Mouse (Mus musculus) bone marrow, adult 2 months (tissue): ENCODE data around the gene Agap3. TPM values are rescaled to one million over a fixed set of nuclear protein-coding genes. Genes with fewer than 3 reads are reported as not detected.

Experiments used
- H3K27ac ChIP-seq: fragments of 200-500 bp; 2 replicates; pipeline ENCODE4 v1.5.1; 2012; ENCODE audit warnings: low read depth, mild to moderate bottlenecking, control low read depth, inconsistent platforms, low read length; ENCODE audit not compliant: control insufficient read depth, poor library complexity, insufficient read depth
- H3K4me1 ChIP-seq: fragments of 200-500 bp; 2 replicates; pipeline ENCODE4 v1.6.1; 2011; ENCODE audit warnings: low read length; ENCODE audit not compliant: control insufficient read depth, insufficient read depth
- H3K4me3 ChIP-seq: fragments of 200-500 bp; replicated peaks from 2 replicates; pipeline ENCODE3; 2011; ENCODE audit warnings: mild to moderate bottlenecking, low read depth, low read length, control low read depth; ENCODE audit not compliant: control insufficient read depth
- CTCF ChIP-seq: fragments of 200-500 bp; IDR thresholded peaks from 2 replicates; pipeline ENCODE4 v1.5.1; 2011; ENCODE audit warnings: low read length, control low read depth; ENCODE audit not compliant: control insufficient read depth, insufficient read depth
- POLR2A ChIP-seq: fragments of 200-500 bp; IDR thresholded peaks from 2 replicates; pipeline ENCODE4 v1.6.1; 2011; ENCODE audit warnings: low read depth, mild to moderate bottlenecking, control low read depth, low read length, borderline replicate concordance; ENCODE audit not compliant: control insufficient read depth
- WGBS: fragments of 180-500 bp; shearing (Covaris S2); methylation state at CpG from one replicate; pipeline ENCODE4 v1.1.7; 2018; 5-methylcytosine and 5-hydroxymethylcytosine counted together
- polyA plus RNA-seq: library from polyadenylated mRNA; stranded (reverse); fragments of >200 nt; gene quantifications from 2 replicates; pipeline ENCODE4 v1.2.4, GENCODE M21; 2011; ENCODE audit warnings: low replicate concordance; ENCODE audit not compliant: missing spikeins, insufficient read depth, insufficient read length

Agap3 gene
- polyA plus RNA-seq, 1 experiment = 28.2 TPM

DNA sequence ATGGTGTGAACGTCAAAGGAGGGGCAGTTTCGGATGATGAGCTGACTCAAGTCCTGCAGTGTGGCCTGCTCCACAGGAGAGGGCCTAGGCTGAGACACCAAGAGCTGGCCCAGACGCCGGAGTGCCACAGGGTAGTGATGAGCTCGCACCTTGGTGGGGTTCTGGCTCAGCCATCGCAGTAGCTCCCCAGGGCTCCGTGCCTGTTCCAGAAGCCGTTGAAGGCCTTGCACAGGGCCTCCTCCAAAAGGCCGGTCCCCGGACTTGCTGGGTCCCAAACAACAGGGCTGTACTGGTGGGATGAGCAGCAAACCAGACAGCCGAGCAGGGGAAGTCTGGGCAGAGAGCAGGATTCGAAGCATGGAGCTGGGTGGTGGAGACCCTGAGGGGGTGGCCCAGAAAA is 8.1 kb upstream of the Agap3 start:
- Histone ChIP-seq H3K4me1 (peaks cover 1% of the 10 kb centered on the region; the same call in 1 of the 2 replicates), H3K4me3 (peak overlapping the region; percentile 19), H3K27ac (no peak overlapping the region)
- WGBS = 85% methylated on average over 12 of the region's 12 CpGs
- no peak for TF ChIP-seq POLR2A
- TF ChIP-seq CTCF = no peak

DNA sequence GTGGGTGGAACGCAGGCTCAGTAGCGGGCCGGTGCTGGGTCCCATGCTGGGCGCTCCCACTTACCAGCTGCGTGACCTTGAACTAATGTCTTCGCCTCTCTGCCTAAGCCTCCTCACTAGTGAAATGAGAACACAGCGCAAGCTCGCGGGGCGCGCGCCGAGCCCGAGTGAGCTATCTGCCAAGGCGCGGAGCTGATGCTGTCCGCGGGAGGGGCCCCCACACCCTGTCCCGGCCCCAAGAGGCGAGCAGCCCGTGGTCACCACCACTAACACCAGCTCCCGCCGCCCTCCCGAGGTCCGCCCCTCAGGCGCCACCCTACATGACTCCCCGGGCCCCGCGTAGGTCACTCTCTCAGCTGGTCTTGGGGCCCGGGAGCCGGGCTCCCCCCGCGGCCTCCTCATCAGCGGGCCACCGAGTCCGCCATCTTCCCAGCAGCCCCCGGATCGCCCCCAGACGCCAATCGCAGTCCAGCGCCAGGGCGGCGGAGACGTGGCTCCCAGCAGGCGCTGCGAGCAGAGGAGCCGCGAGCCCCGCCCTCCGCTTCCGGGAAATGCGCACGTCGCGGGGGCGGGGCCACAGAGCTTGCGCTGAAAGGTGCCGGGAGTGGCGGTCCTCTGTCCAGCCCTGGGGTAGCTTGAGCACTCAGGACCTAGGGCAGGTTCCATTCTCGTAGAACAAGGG is 7.1 kb upstream of the Agap3 start, which contains the start of gene Fastk:
Gene Fastk, minus strand, starts transcription at position 542 of the 682 bp plus-strand sequence.
- H3K4me1 ChIP-seq = peaks cover 1% of the 10 kb centered on the region; the same call in 1 of the 2 replicates
- TF ChIP-seq CTCF = peak; percentile 4; the same call in 1 of the 2 replicates
- TF ChIP-seq POLR2A = peak; percentile 74; the same call in 1 of the 2 replicates
- WGBS = under 1% methylated on average over 60 of the region's 60 CpGs

DNA sequence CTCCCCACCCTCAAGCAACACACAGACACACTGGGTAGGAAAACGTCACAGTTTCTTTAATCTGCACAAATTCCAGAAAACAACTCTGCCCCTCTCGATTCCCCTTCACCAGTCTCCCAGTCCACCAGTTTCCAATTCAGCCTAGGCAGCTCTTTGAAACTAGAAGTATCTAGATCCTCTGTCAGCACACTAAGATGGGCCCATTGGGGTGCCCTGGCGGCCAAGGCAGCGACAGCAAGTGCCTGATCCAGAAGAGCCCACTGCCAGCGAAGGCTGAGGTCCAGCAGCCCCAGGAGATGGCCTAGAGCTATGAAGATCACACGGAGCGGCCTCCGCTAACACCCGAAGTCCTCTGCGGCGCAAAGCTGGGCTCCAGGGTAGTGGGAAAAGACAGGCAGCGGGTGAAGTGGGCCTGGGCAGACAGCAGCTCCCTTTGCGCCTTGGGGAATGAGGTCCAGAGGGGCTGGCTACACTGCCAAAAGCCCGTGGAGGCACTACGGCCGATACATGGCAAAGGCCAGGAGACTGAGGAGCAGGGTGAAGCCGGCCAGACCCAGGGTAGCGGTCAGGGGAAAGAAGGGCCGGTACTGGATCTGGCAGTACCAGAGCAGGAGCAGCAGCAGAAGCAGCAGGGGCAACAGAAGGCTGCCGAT is 6.4 kb upstream of the Agap3 start:
- TF ChIP-seq CTCF (no peak), POLR2A (no peak)
- Histone ChIP-seq H3K27ac (peak overlapping the region; percentile 86), H3K4me1 (peaks cover 1% of the 10 kb centered on the region; the same call in 1 of the 2 replicates), H3K4me3 (peak overlapping the region; percentile 87)
- 72% methylated on average over 20 of the region's 20 CpGs for WGBS

More for the DNA sequence above, 7.1 kb upstream of the Agap3 start, which contains the start of gene Fastk:
- H3K4me3 ChIP-seq = peak within 1 kb of the TSS; percentile 87
- peak within 1 kb of the TSS; percentile 86 for H3K27ac ChIP-seq

DNA sequence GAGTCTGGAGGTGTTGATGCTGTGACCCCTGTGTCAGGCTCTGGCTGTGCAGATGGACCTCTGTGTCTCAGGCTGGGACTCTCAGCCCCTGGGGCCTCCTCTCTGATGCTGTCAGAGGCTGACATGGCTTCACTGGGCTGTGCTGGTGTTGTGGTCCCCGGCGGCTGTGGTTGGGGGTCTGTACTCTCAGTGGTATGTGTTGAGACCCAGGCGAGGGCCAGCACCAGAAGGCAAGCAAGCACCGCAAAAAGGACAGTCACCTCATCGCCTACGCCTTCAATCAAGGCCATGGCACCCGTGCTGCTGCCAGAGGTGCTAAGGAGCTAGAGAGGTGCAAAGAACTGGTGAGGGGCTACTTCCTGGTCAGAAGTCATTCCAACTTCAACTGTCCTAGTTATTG is 5.3 kb upstream of the Agap3 start:
- H3K4me1 ChIP-seq = peaks cover 1% of the 10 kb centered on the region; the same call in 1 of the 2 replicates
- H3K4me3 ChIP-seq = no peak overlapping the region
- no peak overlapping the region for H3K27ac ChIP-seq
- no peak for TF ChIP-seq CTCF
- no peak for TF ChIP-seq POLR2A
- 92% methylated on average over 7 of the region's 7 CpGs for WGBS

DNA sequence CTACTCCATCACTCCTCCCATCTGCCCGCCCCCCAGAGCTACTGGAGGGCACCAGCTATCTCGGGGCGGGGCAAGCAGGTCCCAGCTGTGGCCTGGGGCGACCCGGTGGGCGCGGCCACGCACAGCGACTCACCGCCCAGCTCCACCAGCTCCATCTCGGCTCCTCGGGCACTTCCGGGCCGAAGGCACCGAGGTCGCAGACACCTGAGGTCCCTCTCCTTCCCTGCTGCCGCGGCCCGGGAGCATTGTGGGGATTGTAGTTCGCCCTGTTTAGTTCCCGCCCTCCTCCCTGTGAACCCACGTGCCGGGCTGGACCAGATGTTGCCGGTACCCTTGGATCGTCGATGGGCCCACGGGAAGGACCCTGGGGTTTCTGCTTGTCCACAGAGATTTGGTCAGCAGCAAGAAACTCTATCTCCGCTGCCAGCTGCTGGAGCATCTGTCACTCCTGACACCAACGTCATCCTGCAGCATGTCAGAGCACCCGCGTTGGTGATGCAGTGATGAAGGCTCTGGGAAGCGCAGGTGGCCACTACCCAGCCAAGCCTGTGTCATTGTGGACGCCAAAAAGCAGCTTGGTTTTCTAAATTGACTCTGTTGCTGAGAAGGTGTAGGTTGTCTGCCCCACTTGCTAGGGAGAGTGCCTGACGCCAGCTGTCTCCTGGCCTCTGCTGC is 4.2 kb upstream of the Agap3 start, which contains the start of gene Tmub1:
Gene Tmub1, minus strand, starts transcription at position 231 of the 675 bp plus-strand sequence.
- TF ChIP-seq CTCF (no peak; the same call in 1 of the 2 replicates), POLR2A (peak; percentile 40; the same call in 1 of the 2 replicates)
- 3% methylated on average over 34 of the region's 34 CpGs for WGBS
- peak within 1 kb of the TSS; percentile 65 for H3K4me3 ChIP-seq
- H3K4me1 ChIP-seq = peaks cover 1% of the 10 kb centered on the region; the same call in 1 of the 2 replicates
- H3K27ac ChIP-seq = peak within 1 kb of the TSS; percentile 48

DNA sequence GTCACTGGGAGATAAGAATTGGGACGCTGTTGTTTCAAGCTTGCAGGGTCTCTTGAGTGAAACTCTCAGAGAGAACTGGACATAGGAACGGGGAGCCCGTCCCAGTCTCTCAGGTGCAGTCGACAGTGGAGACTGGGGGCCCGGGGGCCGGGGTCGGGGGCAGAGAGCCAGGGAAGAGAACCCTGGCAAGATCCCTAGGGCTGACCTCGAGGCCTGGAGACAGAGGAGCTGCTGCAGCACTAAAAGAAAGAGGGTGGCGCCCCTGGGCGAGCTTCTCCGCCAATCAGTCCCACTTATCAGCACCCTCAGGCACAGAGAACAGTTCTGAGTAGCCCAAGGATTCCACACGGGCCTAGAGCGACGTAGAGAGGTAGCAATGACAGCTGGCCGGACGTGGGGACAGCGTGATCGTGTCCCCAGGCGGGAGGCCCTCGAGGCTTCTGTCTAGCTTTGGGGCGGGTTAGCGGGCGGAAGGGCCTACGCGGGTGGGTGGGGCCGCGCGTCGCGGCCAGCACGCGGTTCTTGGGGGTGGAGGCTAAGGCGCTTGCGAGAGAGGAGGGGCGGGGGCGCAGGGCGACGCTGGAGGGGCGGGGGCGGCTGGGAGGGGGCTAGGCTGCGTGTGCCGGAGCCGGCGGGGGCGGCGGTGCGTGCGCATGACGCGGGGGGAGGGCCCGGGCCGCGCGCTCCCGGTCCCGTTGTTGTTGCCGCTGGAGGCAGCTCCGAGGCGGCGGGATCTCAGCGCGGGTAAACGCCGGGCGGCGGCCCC is 530 bp upstream of the Agap3 start:
- TF ChIP-seq POLR2A (peak; percentile 81), CTCF (peak; percentile 0; the same call in 1 of the 2 replicates)
- peak overlapping the region; percentile 70 for H3K4me3 ChIP-seq
- 4% methylated on average over 59 of the region's 66 CpGs for WGBS
- peak overlapping the region; percentile 89 for H3K27ac ChIP-seq
- peaks cover 2% of the 10 kb centered on the region for H3K4me1 ChIP-seq

DNA sequence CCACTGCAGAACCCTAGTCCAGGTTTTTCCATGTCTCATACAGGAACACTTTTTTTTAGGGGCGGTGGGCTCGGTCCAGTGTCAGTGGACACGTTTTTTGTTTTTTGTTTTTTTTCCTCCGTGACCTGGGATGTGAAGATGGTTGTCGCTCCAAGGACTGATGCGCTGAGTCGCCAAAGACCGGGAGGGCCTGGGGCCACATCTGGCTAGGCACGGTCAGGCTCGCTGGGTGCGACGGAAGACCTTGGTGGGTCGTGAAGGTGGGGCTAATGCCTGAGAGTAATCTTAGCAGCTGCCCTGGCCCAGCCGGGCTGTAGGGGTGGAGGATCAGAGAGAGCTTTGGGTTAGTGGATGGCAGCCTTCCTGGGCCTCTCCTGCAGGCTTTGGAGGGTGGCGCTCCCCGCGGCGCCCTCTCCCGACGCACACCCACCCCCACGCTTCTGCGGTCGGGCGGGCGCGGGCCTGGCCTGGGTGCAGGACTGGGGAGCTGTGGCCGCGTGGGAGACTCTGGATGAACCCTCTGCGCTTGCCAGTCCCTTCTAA is 785 bp downstream of the Agap3 start:
- Histone ChIP-seq H3K27ac (no peak overlapping the region), H3K4me1 (peaks cover 2% of the 10 kb centered on the region), H3K4me3 (peak overlapping the region; percentile 71)
- 2% methylated on average over 29 of the region's 29 CpGs for WGBS
- no peak for TF ChIP-seq CTCF
- TF ChIP-seq POLR2A = no peak
